Mouse (Mus musculus): Measurements from ENCODE around the gene Olfr711.
"Not testable (repeated sequence)": the region's sequence is repeated elsewhere in the genome, so short reads cannot be mapped to it uniquely, and the experiment has no call there.

Gene Olfr711

DNA sequence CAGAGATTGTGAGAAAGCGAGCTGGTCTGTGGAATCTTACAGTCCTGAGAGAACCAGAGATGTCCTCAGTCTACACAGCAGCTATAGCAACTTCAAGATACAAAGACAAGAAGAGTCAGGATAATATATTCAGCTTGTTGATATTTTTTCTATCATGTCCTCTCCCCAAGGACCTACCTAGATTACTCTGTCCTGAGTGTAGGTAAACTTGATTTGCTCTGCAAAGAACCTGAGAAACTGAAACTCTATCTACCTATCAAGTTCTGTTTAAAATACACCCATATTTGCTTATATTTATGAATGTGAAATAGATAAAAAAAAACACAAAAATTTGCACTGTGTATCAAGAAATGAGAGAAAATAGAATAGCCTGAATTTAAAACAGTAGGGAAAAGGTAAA is at the start of gene Olfr711:
Olfr711 (minus strand) TSS at position 101 of the 400 bp plus-strand sequence.
- DNase-seq (ENCODE audit: low read depth, low spot score): no peak

DNA sequence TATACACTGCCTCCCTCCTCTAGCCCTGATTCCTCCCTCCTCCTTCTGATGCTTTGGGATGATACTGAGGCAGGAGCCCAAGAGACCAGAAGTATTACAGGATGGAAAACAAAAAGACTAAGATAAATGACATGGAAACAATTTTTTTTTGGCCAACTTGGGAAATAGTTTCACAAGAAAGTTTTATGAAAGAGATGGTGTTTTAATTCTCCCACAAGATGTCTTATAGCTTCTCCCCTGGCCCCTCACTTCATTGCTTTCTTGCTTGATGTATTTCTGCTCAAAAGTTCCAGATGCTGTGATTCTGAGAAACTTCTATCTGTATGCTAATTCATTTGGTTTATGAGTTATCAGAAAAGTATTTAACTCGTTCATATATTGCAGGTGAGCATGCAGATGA is 30.7 kb upstream of the Olfr711 start, which contains the start of gene Olfr2:
Olfr2 (minus strand) TSS at position 101 of the 400 bp plus-strand sequence.
- no peak for DNase-seq (ENCODE audit: low read depth, low spot score)

DNA sequence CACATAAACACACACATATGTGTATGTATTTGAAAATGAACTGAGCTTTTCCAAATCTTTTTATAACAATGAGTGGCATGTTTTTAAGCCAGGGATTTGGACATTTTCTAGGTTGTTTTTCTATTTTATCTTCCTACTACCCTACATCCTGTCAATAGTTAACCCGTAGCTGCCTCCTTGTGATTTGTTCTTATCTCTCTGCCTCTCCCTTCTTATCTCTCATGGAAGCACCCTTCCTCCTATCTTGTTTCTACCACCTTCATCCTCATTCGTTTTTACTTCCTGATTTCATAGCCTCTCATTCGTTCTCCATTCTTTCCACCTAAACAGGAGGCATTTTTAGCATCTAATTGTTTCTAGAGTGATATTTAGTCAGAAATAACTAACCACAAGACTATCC is 28.9 kb upstream of the Olfr711 start:
- no peak for DNase-seq (ENCODE audit: low read depth, low spot score)

DNA sequence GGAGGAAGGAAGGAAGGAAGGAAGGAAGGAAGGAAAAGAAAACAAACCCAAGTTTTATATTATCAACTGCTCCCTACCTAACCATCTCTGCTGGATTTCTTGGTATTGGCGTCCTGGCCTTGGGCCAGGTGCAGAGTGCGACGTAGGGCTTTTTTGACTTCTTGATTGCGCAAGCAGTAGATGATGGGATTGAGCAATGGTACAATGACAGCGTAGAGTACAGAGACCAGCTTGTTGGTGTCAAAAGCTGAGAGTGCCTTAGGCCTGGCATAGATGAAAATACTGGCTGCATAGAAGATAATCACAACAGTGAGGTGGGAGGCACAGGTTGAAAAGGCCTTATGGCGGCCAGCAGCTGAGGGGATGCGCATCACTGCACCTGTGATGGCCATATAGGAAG is 25.5 kb upstream of the Olfr711 start:
- no peak for DNase-seq (ENCODE audit: low read depth, low spot score)

DNA sequence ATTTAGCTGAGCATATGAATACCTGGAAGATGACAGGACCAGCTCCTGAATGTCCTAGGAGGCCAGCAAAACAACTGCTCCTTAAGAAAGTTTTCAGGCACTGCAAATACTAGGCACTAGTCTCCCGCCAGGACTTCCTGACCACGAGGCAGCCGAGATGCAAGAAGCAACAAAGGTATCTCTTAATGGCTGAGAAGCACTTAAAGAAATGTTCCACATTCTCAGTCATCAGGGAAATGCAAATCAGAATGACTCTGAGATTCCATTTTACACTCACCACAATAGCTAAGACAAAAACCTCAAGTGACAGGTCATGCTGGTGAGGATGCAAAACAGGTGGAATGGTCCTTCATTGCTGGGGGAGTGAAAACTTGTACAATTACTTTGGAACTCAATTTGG is 10.0 kb upstream of the Olfr711 start:
- DNase-seq (ENCODE audit: low read depth, low spot score): no peak

DNA sequence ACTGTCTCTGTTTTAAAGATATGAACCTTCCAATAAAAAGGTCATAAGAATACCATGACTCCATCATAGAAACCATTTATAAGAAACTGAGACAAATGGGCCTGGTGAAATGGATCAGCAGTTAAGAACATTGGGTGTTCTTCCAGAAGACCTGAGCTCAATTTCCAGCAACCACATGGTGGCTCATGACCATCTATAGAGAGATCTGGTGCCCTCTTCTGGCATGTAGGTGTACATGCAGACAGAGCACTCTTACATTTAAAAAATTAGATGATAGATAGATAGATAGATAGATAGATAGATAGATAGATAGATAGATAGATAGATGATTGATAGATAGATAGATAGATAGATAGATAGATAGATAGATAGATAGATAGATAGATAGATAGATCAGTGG is 7.8 kb downstream of the Olfr711 start:
- DNase-seq (ENCODE audit: low read depth, low spot score): not testable (repeated sequence)

DNA sequence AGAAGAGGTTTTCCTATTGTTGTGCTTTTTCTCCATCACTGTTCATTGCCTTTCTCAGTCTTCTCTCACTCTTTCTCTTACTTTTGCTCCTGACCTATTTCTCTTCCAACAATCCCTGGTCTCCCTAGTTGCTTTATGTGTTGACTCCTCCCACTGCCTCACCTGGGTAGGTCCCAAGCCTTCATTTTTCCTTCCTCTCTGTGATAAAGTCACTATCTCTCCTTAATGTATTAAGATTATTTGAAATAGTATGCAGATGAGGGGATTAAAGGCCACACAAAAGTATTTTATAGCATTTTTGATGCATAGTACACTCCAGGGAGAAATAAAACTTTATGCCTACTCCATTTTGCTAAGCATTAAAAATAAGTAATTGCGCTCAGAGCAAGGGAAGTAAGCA is 11.4 kb downstream of the Olfr711 start, which contains the start of gene Olfr6:
Olfr6 (minus strand) TSS at position 101 of the 400 bp plus-strand sequence.
- DNase-seq (ENCODE audit: low read depth, low spot score): no peak

DNA sequence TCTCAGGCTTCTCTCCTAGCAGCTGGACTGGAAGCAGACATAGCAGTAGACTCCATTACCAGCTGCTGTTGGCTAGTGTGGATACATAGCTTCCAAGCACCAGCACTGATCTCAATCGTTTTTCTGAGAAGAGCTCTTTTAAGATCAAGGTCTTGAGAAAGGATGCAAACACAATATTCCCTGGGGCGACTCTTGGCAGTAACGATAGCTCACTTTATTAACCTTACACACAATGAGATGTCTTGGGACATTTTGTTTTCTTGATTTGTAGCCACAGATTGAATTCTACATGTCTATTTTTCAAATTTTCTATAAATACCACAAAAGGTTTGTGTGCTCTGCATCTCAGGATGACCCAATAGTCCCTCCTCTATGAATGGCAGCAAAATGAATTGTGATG is 27.0 kb downstream of the Olfr711 start, which contains the start of gene Olfr710:
Olfr710 (minus strand) TSS at position 101 of the 400 bp plus-strand sequence.
- no peak for DNase-seq (ENCODE audit: low read depth, low spot score)

DNA sequence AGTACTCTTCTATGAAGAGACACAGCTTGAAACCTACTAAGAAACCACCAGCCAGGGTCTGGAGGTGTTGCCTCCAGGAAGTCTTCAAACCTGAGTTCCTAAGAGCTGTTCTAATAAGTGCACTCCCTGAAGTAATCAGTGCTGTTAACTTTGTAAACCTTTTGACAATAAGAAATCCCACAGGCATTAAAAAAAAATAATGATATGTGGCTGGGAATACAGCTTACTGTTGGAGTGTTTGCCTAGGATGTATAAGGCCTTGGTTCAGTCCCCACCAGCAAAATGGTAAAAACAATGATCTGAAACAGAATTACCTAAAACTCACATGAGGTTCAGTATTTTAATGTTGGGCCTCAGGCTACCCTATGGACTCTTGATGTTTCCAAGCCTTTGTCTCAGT is 43.1 kb downstream of the Olfr711 start, which contains the start of gene Olfr709-ps1:
Olfr709-ps1 (minus strand) TSS at position 101 of the 400 bp plus-strand sequence.
- no peak for DNase-seq (ENCODE audit: low read depth, low spot score)

DNA sequence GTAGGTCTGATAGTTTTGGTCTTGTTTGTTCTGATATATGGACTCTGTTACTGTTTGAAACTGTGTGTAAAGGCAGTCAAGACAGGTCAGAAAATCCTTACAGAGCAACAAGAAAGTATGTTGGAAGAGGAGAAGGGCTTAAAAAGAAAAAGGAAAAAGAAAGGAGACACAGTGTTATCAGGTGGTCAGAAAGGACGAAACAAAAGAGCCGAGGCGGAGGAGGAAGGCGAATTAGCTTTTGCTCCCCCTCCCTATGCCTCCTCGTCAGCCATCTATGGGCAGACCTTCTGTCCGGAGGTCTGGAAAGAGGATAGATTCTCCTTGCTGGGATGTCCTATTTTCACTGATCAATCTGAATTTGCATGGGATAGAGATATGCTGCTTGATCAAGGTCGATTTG is 54.3 kb downstream of the Olfr711 start:
- not testable (repeated sequence) for DNase-seq (ENCODE audit: low read depth, low spot score)
